Mouse (Mus musculus) heart, postnatal 25 days (tissue): Measurements from ENCODE around the gene Slc27a3. TPM values are rescaled to one million over a fixed set of nuclear protein-coding genes. Genes with fewer than 3 reads are reported as not detected.
"Not testable (repeated sequence)": the region's sequence is repeated elsewhere in the genome, so short reads cannot be mapped to it uniquely, and the experiment has no call there.

Source experiments
- DNase-seq: peaks from one replicate; pipeline ENCODE4 v3.0.0; 2022; ENCODE audit warnings: low spot score
- intact Hi-C: fragments of 180-260 bp; cut with DNase I; formaldehyde crosslinking; loops from one replicate; pipeline ENCODE4 v1.15.1; 2025
- total RNA-seq, 2 experiments: library from RNA; stranded (reverse); gene quantifications; 2 replicates each; pipeline ENCODE4 v1.2.3; 2021

Gene Slc27a3
- total RNA-seq, 2 experiments from 2014 or later, result 0.78 to 1.4 TPM

GRCm38 (mm10) chr3:90361476-90361875 lies 28.3 kb downstream of the Slc27a3 start:
- intact Hi-C loops, result no loop called here
- DNase-seq, result no peak

- no peak for DNase-seq
- intact Hi-C loops, result no loop called here
Measured at GRCm38 (mm10) chr3:90359230-90359629, 30.5 kb downstream of the Slc27a3 start.

- no peak for DNase-seq
- intact Hi-C loops, result no loop called here
Measured at GRCm38 (mm10) chr3:90357959-90358358, 31.8 kb downstream of the Slc27a3 start.

- intact Hi-C loops, result no loop called here
- DNase-seq, result no peak
Measured at GRCm38 (mm10) chr3:90347847-90348246, 41.9 kb downstream of the Slc27a3 start.

DNA sequence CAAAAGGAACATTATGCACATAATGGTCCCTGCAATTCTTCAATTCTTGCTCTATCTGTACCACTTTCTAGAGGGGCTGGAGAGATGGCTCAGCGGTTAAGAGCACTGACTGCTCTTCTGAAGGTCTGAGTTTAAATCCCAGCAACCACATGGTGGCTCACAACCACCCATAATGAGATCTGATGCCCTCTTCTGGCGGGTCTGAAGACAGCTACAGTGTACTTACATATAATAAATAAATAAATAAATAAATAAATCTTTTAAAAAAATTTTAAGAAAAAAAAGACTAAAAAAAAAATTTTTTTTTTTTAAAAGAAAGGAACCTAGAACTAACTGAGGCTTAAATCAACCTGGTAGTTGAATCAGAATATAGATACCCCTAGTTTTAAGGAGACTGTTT lies 46.9 kb downstream of the Slc27a3 start:
- intact Hi-C loops, DNase-seq: not testable (repeated sequence)

GRCm38 (mm10) chr3:90340177-90340576 lies 49.6 kb downstream of the Slc27a3 start:
- intact Hi-C loops, result no loop called here
- DNase-seq, result no peak

DNA sequence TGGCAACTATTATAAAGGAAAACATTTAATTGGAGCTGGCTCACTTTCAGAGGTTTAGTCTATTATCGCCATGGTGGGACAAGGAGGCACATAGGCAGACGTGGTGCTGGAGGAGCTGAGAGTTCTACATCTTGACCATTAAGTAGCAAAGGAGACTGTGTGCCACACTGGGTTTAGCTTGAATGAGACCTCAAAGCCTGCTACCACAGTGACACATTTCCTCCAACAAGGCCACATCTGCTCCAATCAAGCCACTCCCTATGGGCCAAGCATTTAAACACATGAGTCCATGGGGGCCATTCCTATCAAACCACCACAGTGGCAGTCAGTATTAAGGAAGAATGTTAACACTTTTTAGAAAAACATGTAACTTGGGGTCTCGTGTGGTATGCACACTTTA lies 51.5 kb downstream of the Slc27a3 start:
- no peak for DNase-seq
- intact Hi-C loops, result loop anchor here (5.0 kb wide), 1 partner anchor 41 kb away; no protein-coding TSS in a partner anchor

- DNase-seq, result no peak
- intact Hi-C loops, result loop anchor here (5.0 kb wide), 1 partner anchor 38 kb away; no protein-coding TSS in a partner anchor
Measured at GRCm38 (mm10) chr3:90335517-90335916, 54.2 kb downstream of the Slc27a3 start.

Other genes with a start within 250 kb of the Slc27a3 start
- 1,000 to 10,000 TPM in 1 of 2 experiments, 100 to 1,000 TPM in 1; 993 to 1,012 TPM for gene Rps27, start 176.3 kb downstream of the Slc27a3 start, total RNA-seq
- 1 to 10 TPM; 6.0 to 7.9 TPM for gene Rab13, start 176.2 kb downstream of the Slc27a3 start, total RNA-seq
- 10 to 100 TPM; 49.0 to 50.7 TPM for gene Jtb, start 158.3 kb downstream of the Slc27a3 start, total RNA-seq
- not detected for gene Creb3l4, start 146.4 kb downstream of the Slc27a3 start, total RNA-seq
- 10 to 100 TPM; 83.7 to 84.3 TPM for gene Slc39a1, start 141.8 kb downstream of the Slc27a3 start, total RNA-seq
- 10 to 100 TPM; 14.6 to 16.1 TPM for gene Crtc2, start 135.8 kb downstream of the Slc27a3 start, total RNA-seq
- gene Dennd4b, start 124.8 kb downstream of the Slc27a3 start, total RNA-seq, result 10 to 100 TPM; 31.9 to 33.4 TPM
- gene Gatad2b, start 96.8 kb downstream of the Slc27a3 start, total RNA-seq, result 10 to 100 TPM; 42.8 to 43.6 TPM
- gene Ints3, start 43.7 kb upstream of the Slc27a3 start, total RNA-seq, result 10 to 100 TPM; 25.2 to 26.9 TPM
- 10 to 100 TPM; 17.2 to 18.8 TPM for gene Npr1, start 75.9 kb upstream of the Slc27a3 start, total RNA-seq
- 10 to 100 TPM; 31.5 to 33.4 TPM for gene Ilf2, start 86.2 kb upstream of the Slc27a3 start, total RNA-seq
- gene Snapin, start 101.1 kb upstream of the Slc27a3 start, total RNA-seq, result 10 to 100 TPM; 59.5 to 62.6 TPM
- gene Chtop, start 119.6 kb upstream of the Slc27a3 start, total RNA-seq, result 100 to 1,000 TPM; 100 to 113 TPM
- 100 to 1,000 TPM; 777 to 804 TPM for gene S100a1, start 124.5 kb upstream of the Slc27a3 start, total RNA-seq
- 10 to 100 TPM; 27.1 to 29.7 TPM for gene S100a13, start 124.5 kb upstream of the Slc27a3 start, total RNA-seq
- gene S100a14, start 136.9 kb upstream of the Slc27a3 start, total RNA-seq, result under 1 TPM; 0.23 to 0.48 TPM
- 10 to 100 TPM; 71.3 to 74.7 TPM for gene S100a16, start 147.3 kb upstream of the Slc27a3 start, total RNA-seq
- not detected for gene S100a3, start 170.6 kb upstream of the Slc27a3 start, total RNA-seq
- not detected for gene S100a2, start 200.3 kb upstream of the Slc27a3 start, total RNA-seq
- gene Gm42674, start 212.0 kb upstream of the Slc27a3 start, total RNA-seq, result not detected
- gene S100a4, start 213.8 kb upstream of the Slc27a3 start, total RNA-seq, result 10 to 100 TPM in 1 of 2 experiments, 1 to 10 TPM in 1; 8.0 to 11.2 TPM
- not detected for gene S100a5, start 218.6 kb upstream of the Slc27a3 start, total RNA-seq
- gene S100a6, start 222.9 kb upstream of the Slc27a3 start, total RNA-seq, result 10 to 100 TPM; 70.8 to 84.4 TPM